Mouse (Mus musculus) spleen, adult 2 months (tissue): Measurements from ENCODE around the gene Krt4.

ENCODE experiments used
- CTCF ChIP-seq: fragments of 200-500 bp; IDR thresholded peaks from 2 replicates; pipeline ENCODE4 v1.5.1; 2011; ENCODE audit warnings: mild to moderate bottlenecking, inconsistent platforms; ENCODE audit not compliant: insufficient read depth, insufficient read length, insufficient replicate concordance; ENCODE audit errors: extremely low read depth
- POLR2A ChIP-seq: fragments of 200-500 bp; IDR thresholded peaks from 2 replicates; pipeline ENCODE4 v1.6.1; 2011; ENCODE audit warnings: low read depth, low read length, inconsistent platforms

GRCm38 (mm10) chr15:101945430-101945829 lies 20.9 kb upstream of the Krt4 start:
- TF ChIP-seq CTCF = no peak
- no peak for TF ChIP-seq POLR2A
